Mouse (Mus musculus) right cerebral cortex, postnatal 10 days (tissue): ENCODE measurements around the gene Zc3hav1l.

ENCODE experiments used
- DNase-seq, 2 experiments: peaks; one replicate each; pipeline ENCODE4 v3.0.0; 2021; ENCODE audit warnings: low spot score in 2 of 2

The Zc3hav1l gene

GRCm38 (mm10) chr6:38264466-38264865, 34.6 kb downstream of the Zc3hav1l start:
- DNase-seq: no peak

GRCm38 (mm10) chr6:38263393-38264159, 35.5 kb downstream of the Zc3hav1l start:
- DNase-seq: peak; percentile 50 to 67

GRCm38 (mm10) chr6:38261877-38262276, 37.2 kb downstream of the Zc3hav1l start:
- DNase-seq: no peak

GRCm38 (mm10) chr6:38257506-38257905, 41.6 kb downstream of the Zc3hav1l start:
- DNase-seq: no peak

GRCm38 (mm10) chr6:38256793-38257192, 42.3 kb downstream of the Zc3hav1l start:
- no peak for DNase-seq

GRCm38 (mm10) chr6:38255794-38256193, 43.3 kb downstream of the Zc3hav1l start:
- DNase-seq: no peak

- peak; percentile 70 to 77 for DNase-seq
Observed at GRCm38 (mm10) chr6:38253736-38254641, 45.1 kb downstream of the Zc3hav1l start, which contains the start of gene D630045J12Rik. TSS of gene D630045J12Rik (minus strand) at chr6:38254009.

- no peak for DNase-seq
Observed at GRCm38 (mm10) chr6:38252766-38253735, 46.0 kb downstream of the Zc3hav1l start.

- DNase-seq: no peak
Observed at GRCm38 (mm10) chr6:38252139-38252538, 46.9 kb downstream of the Zc3hav1l start.

- DNase-seq: no peak
Observed at GRCm38 (mm10) chr6:38251464-38251863, 47.6 kb downstream of the Zc3hav1l start.

GRCm38 (mm10) chr6:38247362-38247761, 51.7 kb downstream of the Zc3hav1l start:
- DNase-seq: no peak

GRCm38 (mm10) chr6:38244806-38245205, 54.3 kb downstream of the Zc3hav1l start:
- no peak for DNase-seq

- DNase-seq: no peak
Observed at GRCm38 (mm10) chr6:38244167-38244566, 54.9 kb downstream of the Zc3hav1l start.

- no peak for DNase-seq
Observed at GRCm38 (mm10) chr6:38242833-38243232, 56.2 kb downstream of the Zc3hav1l start.

GRCm38 (mm10) chr6:38242295-38242830, 56.7 kb downstream of the Zc3hav1l start:
- DNase-seq: no peak

- DNase-seq: no peak
Observed at GRCm38 (mm10) chr6:38241508-38241907, 57.6 kb downstream of the Zc3hav1l start.

GRCm38 (mm10) chr6:38240618-38241017, 58.4 kb downstream of the Zc3hav1l start:
- DNase-seq: no peak

GRCm38 (mm10) chr6:38238382-38238781, 60.7 kb downstream of the Zc3hav1l start:
- no peak for DNase-seq
